Mouse (Mus musculus) CD4-positive, CD25-positive, alpha-beta regulatory T cell, adult 2 months (primary cell): ENCODE results near the gene Kcnk4.

Experiments
- DNase-seq: peaks from one replicate; pipeline ENCODE4 v3.0.0-alpha.2; 2012; ENCODE audit warnings: low read depth, low spot score

Kcnk4 gene

DNA sequence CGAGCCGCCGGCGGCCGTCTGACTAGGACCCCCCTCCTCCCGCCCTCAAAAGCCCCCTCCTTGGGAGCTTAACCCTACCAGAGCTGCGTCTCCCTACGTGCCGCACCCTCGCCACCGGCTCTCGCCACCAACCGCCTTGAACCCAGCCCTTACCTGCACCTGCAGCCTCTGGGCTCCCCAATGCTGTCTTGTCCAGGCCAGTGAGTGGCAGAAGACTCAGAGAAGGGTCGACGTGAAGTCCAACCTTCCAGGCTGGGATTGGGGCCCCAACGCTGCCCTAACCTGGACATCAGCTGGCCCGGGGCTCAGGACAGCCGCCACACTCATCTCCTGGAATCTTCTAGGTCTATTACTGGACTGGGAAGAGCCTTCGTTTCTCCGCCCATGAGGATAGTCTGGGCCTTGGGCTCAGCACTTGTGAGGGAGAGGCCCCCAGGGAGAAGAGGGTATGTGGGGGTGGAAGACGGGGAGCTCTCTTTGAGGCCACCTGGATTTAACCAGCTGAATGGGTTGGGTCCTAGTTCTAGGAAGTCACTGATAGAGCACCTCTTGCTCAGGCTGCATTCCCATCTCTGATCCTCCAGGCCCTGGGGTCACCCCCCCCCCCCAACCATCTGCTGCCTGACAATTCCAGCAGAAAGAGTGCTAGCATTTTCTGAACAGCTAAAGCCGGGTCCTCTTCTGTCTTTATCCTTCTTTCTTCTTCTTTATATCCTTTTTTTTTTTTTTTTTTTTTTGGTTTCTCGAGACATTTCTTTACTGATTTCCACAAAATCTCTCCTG is at the start of gene Kcnk4:
TSS of gene Kcnk4 (minus strand) at position 321 of the 783 bp plus-strand sequence.
- DNase-seq: no peak

DNA sequence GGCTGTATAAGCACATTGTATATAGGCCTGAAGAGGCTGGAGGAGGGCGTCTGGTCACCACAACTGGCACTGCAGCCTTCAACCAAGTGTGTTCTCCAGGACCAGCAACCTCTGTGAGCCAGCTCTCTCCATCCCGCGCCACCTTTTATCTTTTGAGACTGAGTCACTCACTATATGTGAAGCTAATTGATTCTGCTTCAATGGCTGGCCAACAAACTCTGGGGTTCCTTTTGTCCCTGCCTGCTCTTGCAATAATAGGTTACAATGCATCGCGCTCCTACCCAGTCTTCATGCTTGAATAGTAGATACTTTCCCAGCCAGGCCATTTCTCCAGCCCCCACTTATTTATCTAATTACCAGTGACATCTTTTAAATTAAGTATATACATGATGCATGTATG is 49.3 kb upstream of the Kcnk4 start:
- DNase-seq: no peak

DNA sequence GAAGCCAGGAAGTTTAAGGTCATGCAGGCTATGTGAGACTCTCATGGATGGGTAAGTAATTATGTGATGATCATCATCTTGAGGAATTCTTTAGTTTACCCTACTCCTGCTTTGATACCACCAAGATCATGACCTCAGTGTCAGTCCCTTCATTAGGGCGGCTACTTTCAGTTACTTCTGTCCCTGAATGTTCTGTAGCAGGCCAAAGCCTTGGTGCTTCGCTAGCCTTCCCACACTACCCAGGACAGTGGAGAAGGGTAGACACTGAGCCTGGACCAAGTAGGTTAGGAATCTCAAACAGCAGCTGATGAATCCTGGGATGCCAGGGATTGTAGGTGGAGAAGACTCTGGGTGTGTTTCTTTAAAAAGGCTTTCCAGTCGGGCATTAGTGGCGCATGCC is 47.1 kb upstream of the Kcnk4 start:
- DNase-seq: no peak

DNA sequence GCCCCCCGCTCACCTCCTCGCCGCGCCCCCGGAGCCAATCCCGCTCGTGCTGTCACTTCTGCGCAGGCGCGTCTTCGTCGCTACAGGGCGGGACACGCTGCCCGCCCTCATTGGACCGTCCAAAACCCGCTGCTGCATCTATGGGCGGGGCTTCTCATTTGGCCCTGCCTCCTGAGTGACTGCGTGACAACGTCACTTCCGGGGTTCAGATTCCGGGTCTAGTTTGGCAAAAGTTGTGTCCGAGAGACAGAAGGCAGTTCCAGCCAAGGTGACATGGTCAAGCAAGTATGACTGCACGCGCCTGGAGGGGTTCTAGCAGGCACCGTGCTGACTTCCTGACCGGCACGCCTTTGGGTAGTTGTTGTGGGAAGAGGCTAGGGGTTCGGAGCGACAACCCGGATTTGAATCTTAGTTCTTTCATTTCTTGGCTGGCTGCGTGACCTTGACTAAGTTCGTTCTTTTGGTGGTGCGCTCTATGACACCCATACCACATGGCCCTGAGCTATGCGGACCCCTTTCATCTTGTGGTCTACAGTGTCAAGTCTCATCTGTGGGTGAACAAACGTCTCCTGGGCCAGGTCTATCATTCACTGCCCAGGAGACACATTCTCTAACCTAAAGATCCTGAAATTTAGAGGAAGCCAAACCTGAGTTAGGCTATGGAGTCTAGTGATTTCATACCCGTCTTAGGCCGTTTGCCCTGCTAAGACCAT is 46.2 kb upstream of the Kcnk4 start, which contains the start of gene Fkbp2:
TSS of gene Fkbp2 (minus strand) at position 121 of the 713 bp plus-strand sequence.
- peak; percentile 99 for DNase-seq

DNA sequence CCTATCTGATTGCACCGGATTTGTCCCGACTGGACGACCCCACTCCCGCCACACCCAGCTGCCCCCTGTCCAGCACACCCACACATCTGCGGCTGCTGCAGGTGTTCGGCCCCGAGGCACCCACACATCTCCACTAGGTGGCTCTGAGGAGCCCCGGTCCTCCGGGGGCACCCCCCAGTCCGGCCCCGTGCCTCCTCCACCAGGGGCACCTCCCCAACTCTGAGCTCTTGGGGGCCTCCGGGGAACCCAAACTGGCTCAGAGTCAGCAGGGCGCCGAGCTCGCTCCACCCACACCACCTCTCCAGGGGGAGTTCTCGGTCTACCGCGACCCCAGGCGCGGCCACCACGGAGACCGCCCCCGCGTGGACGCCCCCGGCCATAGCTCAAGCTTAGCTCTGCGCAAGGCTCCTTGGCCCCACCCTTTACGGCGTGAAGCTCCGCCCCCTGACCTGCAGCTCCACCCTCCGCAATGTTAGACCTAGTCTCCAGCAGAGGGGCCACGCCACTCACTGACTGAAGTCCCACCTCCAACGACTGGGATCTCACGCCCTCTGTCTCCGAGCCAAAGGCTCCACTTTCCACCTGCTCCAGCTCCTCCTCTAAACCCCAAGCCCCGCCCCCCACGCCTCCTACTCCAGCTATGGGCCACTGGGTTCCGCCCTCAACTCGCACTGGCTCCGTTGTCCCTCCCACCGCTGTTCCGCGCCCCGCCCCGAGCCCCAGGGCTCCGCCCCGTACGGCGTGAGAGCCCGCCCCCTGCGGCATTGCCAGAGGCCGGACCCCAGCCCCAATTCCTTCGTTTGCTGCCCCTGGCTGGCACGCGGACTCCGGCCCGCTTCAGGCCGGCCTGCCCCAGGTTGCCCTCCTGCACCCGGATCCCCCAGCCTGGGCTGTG is 45.4 kb upstream of the Kcnk4 start:
- peak; percentile 99 for DNase-seq

DNA sequence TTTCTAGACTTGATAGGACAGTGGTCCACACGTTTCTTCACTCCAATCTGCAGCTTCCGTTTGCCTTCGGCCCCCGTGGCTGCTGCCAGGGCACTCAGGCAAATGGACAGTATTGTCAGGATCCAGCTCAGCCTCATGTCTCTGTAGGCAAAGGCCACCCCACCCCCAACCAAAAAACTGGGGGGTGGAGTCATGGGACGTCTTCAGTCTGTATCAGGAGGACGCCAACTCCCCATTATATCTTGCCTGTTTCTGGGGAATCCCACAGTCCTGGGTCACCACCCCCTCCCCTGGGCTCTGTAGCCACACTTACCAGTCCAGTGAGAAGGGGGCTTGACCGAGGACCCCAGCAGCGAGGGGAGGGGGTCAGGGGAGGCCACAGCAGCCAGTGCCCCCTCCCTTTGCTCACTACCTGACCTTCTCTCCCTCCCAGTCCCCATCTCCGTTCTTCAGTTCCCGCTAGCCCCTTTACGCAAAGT is 44.7 kb upstream of the Kcnk4 start:
- DNase-seq: peak; percentile 62

DNA sequence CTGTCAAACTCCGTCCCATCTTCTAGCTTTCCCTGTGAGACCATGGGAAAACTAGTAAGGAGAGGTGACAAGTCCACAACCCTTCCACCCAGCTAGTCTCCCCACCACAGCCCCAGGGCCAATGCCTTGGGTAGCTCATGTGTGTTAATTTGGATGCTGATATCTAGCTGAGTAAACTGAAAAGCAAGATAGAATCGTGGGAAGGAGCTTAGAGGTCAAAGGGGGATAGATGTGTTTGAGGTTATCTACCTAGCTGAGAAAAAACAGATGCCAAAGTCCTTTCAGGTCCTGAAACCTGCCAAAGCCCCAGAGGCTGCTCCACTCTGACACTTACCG is 44.3 kb upstream of the Kcnk4 start:
- DNase-seq: no peak

DNA sequence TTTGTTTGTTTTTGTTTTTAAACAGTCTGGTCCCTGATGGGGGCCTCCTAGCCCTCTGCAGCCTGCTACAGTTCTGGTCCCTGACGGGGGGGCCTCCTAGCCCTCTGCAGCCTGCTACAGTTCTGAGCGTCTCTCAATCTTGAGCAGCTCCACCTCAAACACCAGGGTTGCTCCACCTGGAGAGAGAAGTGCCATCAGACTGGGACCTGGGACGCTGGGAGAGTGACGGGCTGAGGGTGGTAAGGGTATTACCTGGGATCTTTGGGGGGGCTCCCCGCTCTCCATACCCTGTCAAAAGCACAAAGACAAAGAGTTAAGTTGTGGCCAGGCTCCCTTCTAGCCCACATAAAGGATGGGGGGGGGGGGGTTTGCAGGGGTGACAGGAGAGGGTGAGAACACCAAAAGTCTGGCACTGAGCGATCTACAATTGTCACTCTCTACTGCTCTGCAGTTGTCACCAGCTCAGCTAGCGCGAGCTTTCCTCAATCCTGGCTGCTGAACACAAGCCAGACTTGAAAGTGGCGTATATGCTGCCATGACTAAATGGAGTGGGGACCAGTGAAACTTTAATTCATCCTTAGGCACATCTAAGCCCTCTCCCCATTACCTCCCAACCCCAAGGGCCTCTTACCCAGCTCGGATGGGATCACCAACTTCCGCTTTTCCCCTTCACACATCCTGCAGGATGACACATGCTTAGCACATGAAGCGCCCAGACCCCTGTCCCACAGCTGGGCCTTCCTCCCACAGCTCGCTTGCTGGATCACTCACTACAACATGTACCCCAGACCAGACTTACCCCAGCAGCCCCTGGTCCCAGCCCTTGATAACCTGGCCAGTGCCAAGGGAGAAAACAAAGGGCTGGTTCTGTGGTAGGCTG is 43.7 kb upstream of the Kcnk4 start:
- DNase-seq: no peak

DNA sequence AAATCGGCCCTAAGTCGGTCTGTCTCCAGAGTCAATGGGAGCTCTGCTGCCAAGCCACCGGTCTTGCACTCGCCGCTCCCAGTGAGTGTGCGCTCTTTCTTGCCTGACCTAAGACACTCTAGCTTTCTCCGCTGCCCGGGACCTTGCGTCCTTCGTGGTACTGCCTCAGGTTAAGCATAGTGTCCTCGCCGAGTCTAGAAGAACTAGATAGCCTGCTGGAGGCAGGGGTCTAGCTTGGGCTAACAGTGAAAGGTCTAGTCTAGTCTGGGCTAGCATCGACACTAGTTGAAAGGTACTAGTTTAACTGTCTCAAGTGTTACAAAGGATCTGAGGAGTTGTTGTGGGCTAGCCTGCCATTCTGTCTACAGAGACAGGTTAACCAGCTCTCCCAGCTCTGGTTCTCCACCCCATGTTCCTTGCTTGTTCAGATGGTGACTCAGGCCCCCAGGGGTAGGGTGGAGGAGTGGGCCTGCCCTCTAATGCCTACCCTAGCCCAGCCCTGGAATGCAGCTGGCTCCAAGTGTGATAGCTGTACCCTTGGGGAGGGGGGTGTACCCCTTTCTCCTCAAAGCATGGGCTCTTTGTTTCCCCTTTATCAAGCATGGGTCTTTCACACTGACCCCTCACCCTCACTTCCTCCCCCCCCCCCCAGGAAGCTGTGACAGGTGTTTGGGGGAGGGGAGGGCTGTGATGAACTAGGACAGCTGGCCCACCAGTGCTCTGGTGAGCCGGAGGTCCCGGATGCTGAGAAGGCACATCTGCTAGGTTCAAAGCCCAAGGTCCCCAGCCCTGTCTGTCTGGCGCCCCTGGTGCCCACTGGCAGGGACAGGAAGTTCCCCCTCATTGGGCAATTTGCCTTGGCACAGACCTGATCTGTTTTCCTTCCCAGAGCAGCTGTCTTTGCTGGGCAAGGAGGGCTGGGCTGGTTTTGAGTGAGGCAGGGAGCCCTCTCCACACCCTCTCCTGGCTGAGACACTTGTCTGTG is 41.5 kb upstream of the Kcnk4 start, which contains the start of gene Plcb3:
TSS of gene Plcb3 (minus strand) at position 934 of the 985 bp plus-strand sequence.
- peak; percentile 70 for DNase-seq

DNA sequence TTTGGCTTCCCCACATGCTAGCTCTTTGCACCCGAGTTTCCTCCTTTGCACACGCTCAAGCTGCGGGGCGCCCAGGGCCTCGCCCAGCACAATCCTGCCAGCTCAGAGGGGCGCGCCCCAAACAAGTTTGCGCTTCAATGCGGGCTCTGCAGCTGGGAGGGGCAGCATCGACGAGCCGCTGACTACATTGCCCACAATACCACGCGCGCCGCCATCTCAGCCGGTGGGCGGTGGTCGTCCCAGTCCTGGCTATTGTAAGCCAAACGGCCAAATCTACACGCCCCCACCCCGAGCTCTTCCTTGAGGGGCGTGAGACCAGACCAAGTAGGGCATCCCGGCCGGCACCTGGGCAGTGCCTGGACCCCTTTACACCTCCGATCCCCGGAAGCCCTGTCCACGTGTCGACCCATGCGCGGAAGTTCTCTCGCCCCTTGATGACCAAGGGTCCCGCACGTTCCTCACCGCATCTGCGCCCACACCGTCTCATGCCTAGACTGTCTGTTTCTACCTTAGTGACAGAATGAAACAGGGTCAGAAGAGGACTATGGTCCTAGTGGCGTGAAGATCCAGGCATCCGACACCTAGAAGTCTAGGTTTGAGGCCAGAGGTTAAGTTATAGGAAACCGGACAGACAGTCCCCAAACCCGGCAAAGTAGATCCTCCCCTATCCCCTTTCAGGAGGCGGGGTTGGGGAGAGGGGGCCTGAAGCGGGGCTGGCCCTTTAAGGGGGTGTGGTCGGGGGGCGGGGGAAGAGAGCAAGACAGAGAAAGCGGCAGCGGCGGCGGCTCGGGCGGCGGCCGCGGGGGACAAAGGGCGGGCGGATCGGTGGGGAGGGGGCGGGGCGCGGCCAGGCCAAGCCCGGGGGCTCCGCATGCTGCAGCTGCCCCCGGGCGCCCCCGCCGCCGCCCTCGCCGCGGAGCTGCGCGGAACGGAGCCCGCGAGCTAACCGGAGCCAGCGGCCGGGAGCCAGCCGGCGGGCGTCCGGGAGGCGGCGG is 40.2 kb upstream of the Kcnk4 start, which contains the start of gene Ppp1r14b:
TSS of gene Ppp1r14b (plus strand) at position 758 of the 995 bp plus-strand sequence.
- peak; percentile 86 for DNase-seq

DNA sequence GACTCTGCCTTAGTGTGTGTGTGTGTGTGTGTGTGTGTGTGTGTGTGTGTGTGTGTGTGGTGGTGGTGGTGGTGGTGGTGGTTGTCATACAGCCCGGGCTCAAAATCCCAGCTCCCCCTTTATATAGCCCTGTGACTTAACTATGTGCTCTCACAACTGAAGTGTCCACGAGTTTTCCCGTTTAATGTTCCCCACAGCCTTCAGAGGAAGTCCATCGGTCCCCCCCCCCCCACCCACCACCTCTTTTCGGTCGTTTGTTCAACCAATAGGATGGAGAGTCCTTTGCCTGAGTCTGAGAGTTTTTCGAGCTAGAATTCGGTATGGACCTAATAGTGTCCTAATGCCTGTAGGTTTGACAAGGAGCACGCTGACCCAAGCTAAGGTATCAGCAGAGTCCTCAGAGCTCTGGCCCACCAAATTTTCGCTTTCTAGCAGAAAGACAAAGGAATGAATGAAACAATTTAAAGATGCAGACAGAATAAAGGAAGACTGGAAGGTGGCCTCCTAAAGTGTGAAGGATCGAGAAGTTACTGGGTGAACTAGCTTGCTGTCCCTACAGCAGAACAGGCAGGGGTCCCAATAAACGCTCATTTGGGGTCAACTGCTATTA is 39.4 kb upstream of the Kcnk4 start:
- DNase-seq: no peak

DNA sequence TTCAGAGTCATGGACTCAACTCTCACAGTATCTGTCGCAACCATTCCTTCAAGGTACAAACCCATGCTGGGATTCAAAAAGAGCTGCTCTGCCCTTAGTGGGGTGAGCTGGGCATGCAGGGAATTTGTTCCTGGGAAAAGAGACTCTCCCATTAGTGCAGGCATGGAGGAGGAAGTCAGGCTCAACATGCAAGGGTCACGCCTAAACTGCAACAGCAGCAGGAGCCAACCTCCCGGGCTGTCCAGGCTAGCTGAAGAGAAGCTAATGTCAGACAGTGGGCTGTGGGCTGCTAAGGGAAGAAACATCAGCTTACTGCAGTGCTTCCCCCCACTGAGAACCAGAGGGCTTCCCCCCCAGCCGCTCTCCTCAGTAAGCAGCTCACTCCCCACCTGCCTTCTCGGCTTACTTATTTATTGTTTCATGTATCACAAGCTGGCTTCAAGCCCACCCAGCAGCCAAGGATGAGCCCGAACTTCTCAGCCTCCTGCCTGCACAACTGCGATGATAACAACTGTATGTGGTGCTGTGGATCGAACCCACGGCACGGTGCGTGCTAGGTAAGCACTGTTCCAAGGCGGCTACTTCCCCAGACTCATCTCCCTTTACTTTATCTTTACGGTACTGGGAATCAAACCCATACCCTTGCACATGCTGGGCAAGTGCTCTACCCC is 38.1 kb upstream of the Kcnk4 start:
- no peak for DNase-seq

DNA sequence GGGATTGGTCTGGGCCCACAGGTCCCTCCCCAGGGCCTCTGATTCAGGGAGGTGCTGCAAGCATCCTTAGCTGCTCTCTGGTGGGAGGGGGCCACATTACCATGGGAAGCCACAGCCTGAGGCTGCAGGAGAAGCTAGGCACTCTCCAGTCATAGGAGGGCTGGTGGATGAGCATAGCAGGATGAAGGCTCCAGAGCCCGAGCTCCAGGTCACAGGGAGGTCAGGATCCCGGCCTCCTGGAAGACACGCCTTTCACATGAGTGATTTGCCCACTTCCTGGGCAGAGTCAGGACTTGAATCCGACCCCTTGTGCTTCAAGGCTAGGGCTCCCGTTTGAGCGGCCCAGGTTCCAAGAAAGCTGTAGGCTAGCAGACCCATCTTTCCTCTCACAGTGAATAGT is 37.3 kb upstream of the Kcnk4 start:
- DNase-seq: no peak

DNA sequence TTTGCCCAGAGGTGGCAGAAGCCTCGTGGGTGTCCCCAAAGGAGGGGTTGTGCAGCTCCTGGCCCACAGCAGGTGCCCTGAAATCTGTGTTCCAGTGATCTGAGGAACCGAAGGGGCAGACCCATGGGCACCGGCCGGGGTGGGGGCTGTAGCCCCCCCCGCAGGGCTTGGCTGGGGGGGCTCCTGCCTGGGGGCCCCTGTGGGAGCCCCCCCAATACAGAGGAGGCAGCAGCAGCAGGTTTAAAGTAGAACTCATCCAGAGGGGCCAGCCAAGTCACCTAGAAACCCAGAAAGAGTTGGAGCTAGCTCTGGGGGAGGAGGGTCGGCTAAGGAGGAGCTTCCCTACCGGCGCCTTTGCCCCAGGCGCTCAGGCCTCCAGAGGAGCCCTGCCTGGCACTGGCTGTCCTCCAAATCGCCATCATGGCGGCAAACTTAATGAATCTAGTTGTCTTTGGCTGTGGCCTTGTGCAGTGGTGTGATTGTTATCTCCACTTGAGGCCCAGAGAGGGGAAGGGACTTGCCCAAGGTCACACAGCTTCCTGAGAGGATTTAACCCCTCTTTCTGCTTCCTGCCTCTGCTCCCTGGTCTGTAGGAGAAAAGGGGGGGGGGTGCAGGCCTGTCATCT is 36.3 kb upstream of the Kcnk4 start:
- peak; percentile 52 for DNase-seq

DNA sequence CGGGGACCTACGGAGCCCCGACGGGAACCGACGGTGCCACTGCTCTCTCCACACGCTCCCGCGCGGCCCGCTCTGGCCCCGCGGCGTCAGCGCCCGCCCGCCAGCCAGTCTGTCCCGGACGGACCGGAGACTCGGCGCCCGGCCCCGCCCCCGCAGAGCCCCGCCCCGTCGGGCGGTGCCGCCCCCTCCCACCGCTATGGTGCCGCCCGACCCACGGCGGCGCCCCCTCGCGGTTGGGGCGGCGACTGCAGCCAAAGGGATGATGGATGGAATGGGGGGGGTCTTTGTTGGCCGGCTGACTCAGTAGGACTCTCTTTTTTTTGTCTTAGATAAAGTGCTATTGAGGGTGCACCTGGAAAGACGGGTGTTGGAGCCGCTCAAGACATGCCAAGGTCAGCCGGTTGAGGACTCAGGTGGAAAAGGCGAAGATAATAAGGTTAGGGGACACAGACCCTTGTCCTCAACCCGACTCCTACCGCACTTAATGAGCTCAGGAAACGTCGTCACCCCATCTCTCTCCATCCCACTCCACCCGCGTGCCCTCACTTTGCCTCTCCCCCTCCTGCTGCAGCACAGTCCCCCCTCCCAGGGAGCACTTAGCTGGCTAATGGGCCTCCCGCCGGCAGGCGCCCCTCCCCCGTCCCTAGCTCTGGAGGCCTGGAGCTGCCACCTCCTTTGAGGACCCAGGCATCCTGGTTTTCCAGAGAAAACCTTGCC is 35.5 kb upstream of the Kcnk4 start:
- peak; percentile 90 for DNase-seq

DNA sequence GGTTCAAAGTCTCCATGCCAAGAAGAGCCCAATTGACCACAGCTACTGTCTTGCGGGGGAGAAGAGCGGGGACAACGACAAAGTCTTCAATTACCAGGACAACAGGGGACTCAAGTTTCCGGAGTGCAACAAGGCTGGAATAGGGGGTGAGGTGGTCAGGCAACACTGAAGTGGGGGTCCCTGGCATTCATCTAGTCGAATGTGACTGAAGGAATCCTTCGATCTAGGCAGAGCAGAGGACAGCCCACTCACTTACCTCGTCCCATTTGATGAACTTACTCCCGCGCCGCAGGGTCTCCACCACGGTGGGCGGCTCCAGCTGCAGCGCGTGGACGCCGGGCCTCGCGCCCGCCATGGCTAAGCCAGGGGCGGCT is 35.0 kb upstream of the Kcnk4 start:
- DNase-seq: no peak
